Mouse (Mus musculus): ENCODE results near the gene Cd200r2. TPM values are rescaled to one million over a fixed set of nuclear protein-coding genes. Genes with fewer than 3 reads are reported as not detected.

The Cd200r2 gene
- polyA plus RNA-seq, 1 experiment from 2014 or later: not detected

DNA sequence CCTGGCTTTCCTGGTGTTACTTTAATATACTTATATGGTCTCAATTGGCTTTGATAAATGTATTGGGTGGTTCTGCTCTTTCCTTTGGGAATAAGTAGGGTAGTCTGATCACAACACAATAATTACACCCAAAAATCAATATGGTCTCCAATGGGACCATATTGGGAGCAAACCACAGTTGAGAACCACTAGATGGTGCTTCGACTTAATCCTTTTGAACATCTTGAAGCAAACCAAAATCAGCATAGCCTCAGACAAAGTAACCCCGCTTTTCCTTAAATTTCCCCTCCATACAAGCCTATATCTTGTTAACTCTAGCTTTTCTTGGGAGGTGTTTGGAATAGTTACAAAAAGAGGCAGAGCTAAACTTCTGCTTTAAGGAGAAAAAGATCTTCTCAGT is 95.4 kb downstream of the Cd200r2 start:
- no peak for ATAC-seq (ENCODE audit: low FRiP score, low TSS enrichment)
- H3K27ac ChIP-seq (replicated peaks): no peak overlapping the region
- no peak for DNase-seq (ENCODE audit: low spot score)
- H3K9ac ChIP-seq (ENCODE audit: low read length): no peak overlapping the region
- TF ChIP-seq EP300 (optimal IDR thresholded peaks at IDR 0.05): no peak
- peak; percentile 52 for TF ChIP-seq CTCF (IDR thresholded peaks at IDR 0.05; ENCODE audit: low read depth)
- no peak overlapping the region for H3K4me2 ChIP-seq (replicated peaks; ENCODE audit: low read depth)
- no peak overlapping the region for H3K4me3 ChIP-seq (ENCODE audit: low read depth, low read length)
- no peaks in the 10 kb centered on the region for H3K9me3 ChIP-seq (ENCODE audit: control insufficient read depth, low read length)
- 85% methylated on average over 2 of the region's 2 CpGs for WGBS
- no peaks in the 10 kb centered on the region for H3K36me3 ChIP-seq (ENCODE audit: control insufficient read depth, insufficient read depth, low read length)
- H3K4me1 ChIP-seq (replicated peaks; ENCODE audit: control insufficient read depth, insufficient read depth): no peaks in the 10 kb centered on the region
- H3K27me3 ChIP-seq (ENCODE audit: control insufficient read depth, insufficient read depth, low read length): no peaks in the 10 kb centered on the region

DNA sequence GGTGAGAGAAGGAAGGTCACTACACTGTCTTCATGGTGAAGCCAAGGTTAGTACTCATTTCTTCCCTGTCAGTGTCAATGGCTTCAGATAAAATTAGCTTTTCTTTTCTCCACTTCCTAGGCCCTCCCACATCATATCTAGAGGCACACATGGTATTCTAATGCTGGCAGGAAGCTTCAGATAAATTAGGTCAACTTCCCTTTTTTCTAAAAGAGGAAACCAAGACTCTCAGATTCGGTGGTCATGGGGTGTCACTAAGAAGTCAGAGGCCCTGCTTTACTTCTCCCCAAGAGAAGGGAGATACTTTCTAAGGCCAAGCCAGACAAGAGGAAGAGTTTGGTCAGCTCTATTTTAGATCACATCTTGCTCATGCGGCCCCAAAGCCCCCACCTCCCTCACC is 95.9 kb downstream of the Cd200r2 start:
- TF ChIP-seq CTCF (IDR thresholded peaks at IDR 0.05; ENCODE audit: low read depth) (no peak), EP300 (optimal IDR thresholded peaks at IDR 0.05) (no peak)
- ATAC-seq (ENCODE audit: low FRiP score, low TSS enrichment) (no peak), DNase-seq (ENCODE audit: low spot score) (no peak)
- whole genome bisulfite sequencing: 82% methylated on average over 2 of the region's 2 CpGs
- no peak overlapping the region for H3K4me3 ChIP-seq (ENCODE audit: low read depth, low read length)
- no peaks in the 10 kb centered on the region for H3K36me3 ChIP-seq (ENCODE audit: control insufficient read depth, insufficient read depth, low read length)
- H3K9me3 ChIP-seq (ENCODE audit: control insufficient read depth, low read length): no peaks in the 10 kb centered on the region
- no peaks in the 10 kb centered on the region for H3K27me3 ChIP-seq (ENCODE audit: control insufficient read depth, insufficient read depth, low read length)
- H3K4me1 ChIP-seq (replicated peaks; ENCODE audit: control insufficient read depth, insufficient read depth): no peaks in the 10 kb centered on the region
- no peak overlapping the region for H3K9ac ChIP-seq (ENCODE audit: low read length)
- no peak overlapping the region for H3K27ac ChIP-seq (replicated peaks)
- no peak overlapping the region for H3K4me2 ChIP-seq (replicated peaks; ENCODE audit: low read depth)

DNA sequence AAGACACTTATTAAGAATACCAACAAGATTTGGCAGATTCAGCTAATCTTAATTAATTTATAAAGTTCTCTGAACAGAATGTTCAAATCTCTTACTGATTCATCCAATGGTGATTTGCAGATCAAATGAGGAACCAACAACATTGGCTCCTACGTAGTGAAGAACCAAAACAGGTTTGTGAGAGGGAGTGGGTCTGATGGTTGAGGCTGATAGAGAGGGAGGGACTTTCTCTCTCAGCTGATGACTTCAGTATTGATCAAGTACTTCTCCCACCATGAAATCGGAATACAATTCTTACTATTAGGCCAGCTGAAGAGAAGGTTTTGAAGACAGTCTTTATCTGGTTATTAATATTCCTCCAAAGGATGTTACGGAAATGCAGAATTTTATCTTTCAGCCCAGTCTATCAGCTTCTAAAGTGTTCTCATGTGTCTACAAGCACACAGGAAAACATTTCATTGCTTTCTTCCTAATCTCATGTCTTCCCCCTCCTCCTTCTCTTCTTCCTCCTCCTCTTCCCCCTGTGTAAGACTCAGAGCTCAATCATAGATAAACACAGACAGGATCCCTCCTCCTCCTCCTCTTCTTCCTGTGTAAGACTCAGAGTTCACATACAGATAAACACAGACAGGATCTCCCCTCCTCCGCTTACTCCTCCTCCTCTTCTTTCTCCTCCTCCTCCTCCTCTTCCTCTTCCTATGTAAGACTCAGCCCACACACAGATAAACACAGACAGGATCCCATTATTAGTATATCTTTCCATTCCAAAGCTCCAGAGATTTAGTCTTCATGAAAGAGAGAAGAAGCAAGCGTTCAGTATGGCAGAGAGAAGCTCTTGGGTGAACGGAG is 97.9 kb downstream of the Cd200r2 start:
- H3K27ac ChIP-seq (replicated peaks): no peak overlapping the region
- no peak overlapping the region for H3K4me3 ChIP-seq (ENCODE audit: low read depth, low read length)
- H3K9me3 ChIP-seq (ENCODE audit: control insufficient read depth, low read length): no peaks in the 10 kb centered on the region
- no peaks in the 10 kb centered on the region for H3K4me1 ChIP-seq (replicated peaks; ENCODE audit: control insufficient read depth, insufficient read depth)
- H3K4me2 ChIP-seq (replicated peaks; ENCODE audit: low read depth): no peak overlapping the region
- H3K27me3 ChIP-seq (ENCODE audit: control insufficient read depth, insufficient read depth, low read length): no peaks in the 10 kb centered on the region
- no peaks in the 10 kb centered on the region for H3K36me3 ChIP-seq (ENCODE audit: control insufficient read depth, insufficient read depth, low read length)
- TF ChIP-seq EP300 (optimal IDR thresholded peaks at IDR 0.05): no peak
- no peak for TF ChIP-seq CTCF (IDR thresholded peaks at IDR 0.05; ENCODE audit: low read depth)
- WGBS: 81% methylated on average over 6 of the region's 6 CpGs
- no peak for DNase-seq (ENCODE audit: low spot score)
- no peak overlapping the region for H3K9ac ChIP-seq (ENCODE audit: low read length)
- no peak for ATAC-seq (ENCODE audit: low FRiP score, low TSS enrichment)

DNA sequence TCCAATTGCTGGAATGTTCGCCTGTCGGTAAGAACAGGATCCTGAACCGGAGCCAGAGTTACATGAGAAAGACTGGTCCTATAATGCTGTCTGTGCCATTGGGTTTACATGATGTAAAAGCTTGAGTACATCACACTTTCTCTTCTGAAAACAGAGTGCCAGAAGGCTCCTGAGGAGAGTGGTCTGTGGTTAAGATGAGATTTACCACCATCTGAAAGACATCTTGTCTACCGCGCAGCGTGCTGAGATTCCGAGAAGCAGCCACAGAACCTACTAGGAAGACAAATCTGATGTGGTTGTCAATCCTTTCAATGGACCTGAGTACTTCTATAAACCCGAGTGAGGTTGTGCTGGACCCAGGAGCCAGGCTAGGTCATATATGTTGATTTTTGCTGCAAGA is 98.5 kb downstream of the Cd200r2 start:
- DNase-seq (ENCODE audit: low spot score) (no peak), ATAC-seq (ENCODE audit: low FRiP score, low TSS enrichment) (no peak)
- H3K4me1 ChIP-seq (replicated peaks; ENCODE audit: control insufficient read depth, insufficient read depth): no peaks in the 10 kb centered on the region
- 87% methylated on average over 8 of the region's 8 CpGs for WGBS
- no peaks in the 10 kb centered on the region for H3K27me3 ChIP-seq (ENCODE audit: control insufficient read depth, insufficient read depth, low read length)
- H3K9ac ChIP-seq (ENCODE audit: low read length): no peak overlapping the region
- no peaks in the 10 kb centered on the region for H3K9me3 ChIP-seq (ENCODE audit: control insufficient read depth, low read length)
- no peak overlapping the region for H3K4me2 ChIP-seq (replicated peaks; ENCODE audit: low read depth)
- no peaks in the 10 kb centered on the region for H3K36me3 ChIP-seq (ENCODE audit: control insufficient read depth, insufficient read depth, low read length)
- H3K4me3 ChIP-seq (ENCODE audit: low read depth, low read length): no peak overlapping the region
- TF ChIP-seq EP300 (optimal IDR thresholded peaks at IDR 0.05) (no peak), CTCF (IDR thresholded peaks at IDR 0.05; ENCODE audit: low read depth) (no peak)
- H3K27ac ChIP-seq (replicated peaks): no peak overlapping the region

Other genes starting within 250 kb of the Cd200r2 start
- gene Nepro, start 142.8 kb upstream of the Cd200r2 start, polyA plus RNA-seq (2015; fragmentation: Nextera tagmentation; extraction: Ambion mirVana): 2.8 and 3.2 TPM in 2 replicates
- 17.6 and 19.8 TPM in 2 replicates for gene Gtpbp8, start 120.7 kb upstream of the Cd200r2 start, polyA plus RNA-seq (2015; fragmentation: Nextera tagmentation; extraction: Ambion mirVana)
- 0.75 and 1.1 TPM in 2 replicates for gene Cd200r1, start 101.4 kb upstream of the Cd200r2 start, polyA plus RNA-seq (2015; fragmentation: Nextera tagmentation; extraction: Ambion mirVana)
- gene Cd200r4, start 55.4 kb upstream of the Cd200r2 start, polyA plus RNA-seq (2015; fragmentation: Nextera tagmentation; extraction: Ambion mirVana): 0.11 TPM in 1 of 2 replicates, not detected in the other
- gene Cd200r3, start 76.6 kb downstream of the Cd200r2 start, polyA plus RNA-seq (2015; fragmentation: Nextera tagmentation; extraction: Ambion mirVana): 0.61 and 0.93 TPM in 2 replicates
- gene Ccdc80, start 226.3 kb downstream of the Cd200r2 start, polyA plus RNA-seq (2015; fragmentation: Nextera tagmentation; extraction: Ambion mirVana): 51.9 and 56.1 TPM in 2 replicates